Mouse (Mus musculus): ENCODE data around the gene Thap12.

DNA sequence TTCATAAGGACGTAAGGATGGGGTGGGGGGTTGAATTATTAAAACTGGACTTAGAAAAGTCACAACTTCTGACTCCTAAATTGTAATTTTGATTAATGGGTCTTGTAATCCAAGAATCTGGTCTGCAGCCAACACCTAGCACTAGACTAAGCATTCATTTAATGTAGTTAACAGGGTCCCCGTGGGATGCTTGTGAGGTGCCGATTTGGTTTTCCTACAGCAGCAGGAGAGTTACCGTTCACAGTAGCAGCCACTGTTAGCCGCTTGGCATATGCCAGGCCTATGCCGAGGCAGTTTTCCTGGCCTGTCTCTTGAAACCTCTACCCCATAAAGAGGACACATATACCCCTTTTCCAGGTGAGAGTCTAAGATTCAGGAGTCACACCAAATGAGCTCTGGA lies 18.7 kb downstream of the Thap12 start:
- TF ChIP-seq CTCF (conservative IDR thresholded peaks at IDR 0.05 in 1 of 2, IDR thresholded peaks at IDR 0.05 in 1 of 2; ENCODE audit: low read depth in 2 of 2, low read length in 2 of 2) (no peak), POLR2A (IDR thresholded peaks at IDR 0.05; ENCODE audit: low read depth, low read length) (no peak), MXI1 (IDR thresholded peaks at IDR 0.05; ENCODE audit: low read depth, low read length) (no peak), USF1 (IDR thresholded peaks at IDR 0.05; ENCODE audit: low read depth, low read length) (no peak), MYC (IDR thresholded peaks at IDR 0.05; ENCODE audit: low read depth, low read length) (no peak), E2F4 (IDR thresholded peaks at IDR 0.05; ENCODE audit: insufficient replicate concordance, low read depth, low read length) (no peak), EP300 (IDR thresholded peaks at IDR 0.05; ENCODE audit: low read length) (no peak), RCOR1 (conservative IDR thresholded peaks at IDR 0.05; ENCODE audit: low read depth, low read length) (no peak), BHLHE40 (IDR thresholded peaks at IDR 0.05; ENCODE audit: low read depth, low read length) (no peak), RAD21 (IDR thresholded peaks at IDR 0.05; ENCODE audit: low read depth, low read length) (no peak), TCF12 (IDR thresholded peaks at IDR 0.05; ENCODE audit: low read depth, low read length) (no peak), ELF1 (IDR thresholded peaks at IDR 0.05; ENCODE audit: low read depth, low read length) (no peak), HCFC1 (IDR thresholded peaks at IDR 0.05; ENCODE audit: low read depth, low read length) (no peak)

Measured in CH12.LX (cell line).